Mouse (Mus musculus): ENCODE data around the gene Cdkal1. TPM values are rescaled to one million over a fixed set of nuclear protein-coding genes. Genes with fewer than 3 reads are reported as not detected.

The Cdkal1 gene
- polyA plus RNA-seq, 2 experiments, result 10.8 to 29.8 TPM

GRCm38 (mm10) chr13:29737675-29738461, 117.6 kb downstream of the Cdkal1 start:
- TF ChIP-seq POLR2A (IDR thresholded peaks at IDR 0.05; ENCODE audit: borderline replicate concordance, extremely low read depth, insufficient read depth, insufficient read length), result no peak
- peak; percentile 68 for ATAC-seq (ENCODE audit: low FRiP score, low read depth)

DNA sequence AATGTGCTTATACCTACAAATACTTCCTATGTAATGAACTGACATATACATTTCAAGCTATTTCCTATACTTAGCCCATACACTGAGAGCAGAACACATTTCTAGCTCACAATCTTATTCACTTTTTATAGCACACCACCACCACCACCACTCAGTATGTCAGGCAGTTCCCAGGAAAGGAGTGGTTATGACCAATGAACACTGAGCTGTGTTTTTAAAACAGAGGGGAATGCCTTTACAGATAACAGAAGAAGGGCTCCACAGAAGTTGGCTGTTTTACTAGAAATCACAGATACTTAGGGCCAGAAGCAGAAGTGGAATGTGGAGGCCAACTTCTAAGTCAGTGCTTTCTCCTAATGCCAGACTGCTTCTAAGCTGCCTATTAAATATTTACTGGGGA, 121.0 kb downstream of the Cdkal1 start:
- no peaks in the 10 kb centered on the region for H3K27me3 ChIP-seq (ENCODE audit: control insufficient read depth, insufficient read depth, low read length)
- H3K4me1 ChIP-seq (ENCODE audit: control insufficient read depth, insufficient read depth, low read length), result no peaks in the 10 kb centered on the region
- TF ChIP-seq POLR2A (IDR thresholded peaks at IDR 0.05; ENCODE audit: borderline replicate concordance, extremely low read depth, insufficient read depth, insufficient read length), result no peak
- H3K27ac ChIP-seq (replicated peaks; ENCODE audit: low read depth, low read length), result no peak overlapping the region
- H3K4me3 ChIP-seq (replicated peaks; ENCODE audit: low read length), result no peak overlapping the region
- H3K4me2 ChIP-seq (replicated peaks; ENCODE audit: low read depth, low read length, severe bottlenecking), result no peak overlapping the region
- H3K9ac ChIP-seq (ENCODE audit: low read depth, low read length, severe bottlenecking), result no peak overlapping the region
- no peaks in the 10 kb centered on the region for H3K9me3 ChIP-seq (ENCODE audit: control insufficient read depth, low read length)
- DNase-seq (ENCODE audit: low spot score) (no peak), ATAC-seq (ENCODE audit: low FRiP score, low read depth) (no peak)
- no peaks in the 10 kb centered on the region for H3K36me3 ChIP-seq (ENCODE audit: control insufficient read depth, insufficient read depth, low read length)

More at GRCm38 (mm10) chr13:29737675-29738461, 117.6 kb downstream of the Cdkal1 start:
- H3K9me3 ChIP-seq (ENCODE audit: control insufficient read depth, low read length), result no peaks in the 10 kb centered on the region
- H3K36me3 ChIP-seq (ENCODE audit: control insufficient read depth, insufficient read depth, low read length), result no peaks in the 10 kb centered on the region
- no peak overlapping the region for H3K4me2 ChIP-seq (replicated peaks; ENCODE audit: low read depth, low read length, severe bottlenecking)
- peak; percentile 32 for DNase-seq (ENCODE audit: low spot score)
- no peaks in the 10 kb centered on the region for H3K27me3 ChIP-seq (ENCODE audit: control insufficient read depth, insufficient read depth, low read length)
- no peak overlapping the region for H3K9ac ChIP-seq (ENCODE audit: low read depth, low read length, severe bottlenecking)
- H3K4me1 ChIP-seq (ENCODE audit: control insufficient read depth, insufficient read depth, low read length), result no peaks in the 10 kb centered on the region
- 70% methylated on average over 5 of the region's 5 CpGs for WGBS
- H3K27ac ChIP-seq (replicated peaks; ENCODE audit: low read depth, low read length), result no peak overlapping the region
- no peak overlapping the region for H3K4me3 ChIP-seq (replicated peaks; ENCODE audit: low read length)

DNA sequence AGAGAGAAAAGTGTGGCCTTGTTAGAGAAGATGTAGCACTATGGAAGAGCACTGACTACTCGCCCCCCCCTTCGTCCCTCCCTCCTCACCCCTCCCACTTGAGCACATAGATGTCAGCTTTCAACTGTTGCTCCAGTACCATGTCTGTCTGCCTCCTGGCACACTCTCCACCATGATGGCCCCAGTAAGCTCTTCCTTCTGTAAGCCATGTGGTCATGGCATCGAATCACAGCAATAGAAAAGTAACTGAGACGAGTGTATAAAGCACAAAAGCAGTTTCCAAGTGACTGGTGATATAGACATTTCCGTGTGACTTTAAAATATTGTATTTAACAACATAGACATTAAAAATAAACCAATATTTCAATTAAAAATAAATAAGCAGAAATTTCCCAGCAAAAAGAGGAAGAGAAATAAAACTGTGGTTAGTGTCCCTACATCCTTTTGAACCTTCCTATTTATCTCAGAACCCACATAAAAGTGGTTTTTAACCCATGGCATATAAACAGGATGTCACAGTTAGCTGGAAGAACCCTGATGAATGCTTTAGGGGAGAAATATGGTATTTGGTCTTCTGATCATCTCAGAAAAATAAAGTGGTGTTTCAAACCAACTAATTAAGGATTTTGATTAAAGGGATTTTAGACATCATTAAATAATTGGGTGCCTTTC, 129.2 kb downstream of the Cdkal1 start:
- Histone ChIP-seq H3K4me2 (replicated peaks; ENCODE audit: low read depth, low read length, severe bottlenecking) (no peak overlapping the region), H3K9me3 (ENCODE audit: control insufficient read depth, low read length) (no peaks in the 10 kb centered on the region), H3K4me1 (ENCODE audit: control insufficient read depth, insufficient read depth, low read length) (0 out of 2 replicates have a peak, but pooled peaks cover 4% of the 10 kb centered on the region), H3K27me3 (ENCODE audit: control insufficient read depth, insufficient read depth, low read length) (no peaks in the 10 kb centered on the region), H3K27ac (replicated peaks; ENCODE audit: low read depth, low read length) (no peak overlapping the region), H3K36me3 (ENCODE audit: control insufficient read depth, insufficient read depth, low read length) (no peaks in the 10 kb centered on the region), H3K9ac (ENCODE audit: low read depth, low read length, severe bottlenecking) (no peak overlapping the region), H3K4me3 (replicated peaks; ENCODE audit: low read length) (no peak overlapping the region)
- ATAC-seq (ENCODE audit: low FRiP score, low read depth) (no peak), DNase-seq (ENCODE audit: low spot score) (no peak)
- no peak for TF ChIP-seq POLR2A (IDR thresholded peaks at IDR 0.05; ENCODE audit: borderline replicate concordance, extremely low read depth, insufficient read depth, insufficient read length)
- 85% methylated on average over 5 of the region's 5 CpGs for WGBS

- no peak overlapping the region for H3K27ac ChIP-seq (replicated peaks; ENCODE audit: low read depth, low read length)
- no peaks in the 10 kb centered on the region for H3K36me3 ChIP-seq (ENCODE audit: control insufficient read depth, insufficient read depth, low read length)
- no peak for DNase-seq (ENCODE audit: low spot score)
- H3K9me3 ChIP-seq (ENCODE audit: control insufficient read depth, low read length), result no peaks in the 10 kb centered on the region
- H3K4me2 ChIP-seq (replicated peaks; ENCODE audit: low read depth, low read length, severe bottlenecking), result no peak overlapping the region
- 39% methylated on average over 6 of the region's 6 CpGs for WGBS
- ATAC-seq (ENCODE audit: low FRiP score, low read depth), result no peak
- H3K9ac ChIP-seq (ENCODE audit: low read depth, low read length, severe bottlenecking), result no peak overlapping the region
- no peaks in the 10 kb centered on the region for H3K27me3 ChIP-seq (ENCODE audit: control insufficient read depth, insufficient read depth, low read length)
- H3K4me3 ChIP-seq (replicated peaks; ENCODE audit: low read length), result no peak overlapping the region
- H3K4me1 ChIP-seq (ENCODE audit: control insufficient read depth, insufficient read depth, low read length), result 0 out of 2 replicates have a peak, but pooled peaks cover 4% of the 10 kb centered on the region
- no peak for TF ChIP-seq POLR2A (IDR thresholded peaks at IDR 0.05; ENCODE audit: borderline replicate concordance, extremely low read depth, insufficient read depth, insufficient read length)
Measured at GRCm38 (mm10) chr13:29724855-29725254, 130.6 kb downstream of the Cdkal1 start.

GRCm38 (mm10) chr13:29723150-29723549, 132.3 kb downstream of the Cdkal1 start:
- Histone ChIP-seq H3K4me2 (replicated peaks; ENCODE audit: low read depth, low read length, severe bottlenecking) (no peak overlapping the region), H3K36me3 (ENCODE audit: control insufficient read depth, insufficient read depth, low read length) (no peaks in the 10 kb centered on the region), H3K9me3 (ENCODE audit: control insufficient read depth, low read length) (no peaks in the 10 kb centered on the region), H3K4me1 (ENCODE audit: control insufficient read depth, insufficient read depth, low read length) (0 out of 2 replicates have a peak, but pooled peaks cover 4% of the 10 kb centered on the region), H3K27me3 (ENCODE audit: control insufficient read depth, insufficient read depth, low read length) (no peaks in the 10 kb centered on the region), H3K9ac (ENCODE audit: low read depth, low read length, severe bottlenecking) (no peak overlapping the region), H3K4me3 (replicated peaks; ENCODE audit: low read length) (no peak overlapping the region), H3K27ac (replicated peaks; ENCODE audit: low read depth, low read length) (no peak overlapping the region)
- no peak for ATAC-seq (ENCODE audit: low FRiP score, low read depth)
- no peak for DNase-seq (ENCODE audit: low spot score)
- TF ChIP-seq POLR2A (IDR thresholded peaks at IDR 0.05; ENCODE audit: borderline replicate concordance, extremely low read depth, insufficient read depth, insufficient read length), result no peak
- WGBS, result 71% methylated on average over 1 of the region's 1 CpGs

All from limb, embryonic 14.5 days (tissue).